Comparison of ENCODE assay signal across 9 mouse cellular contexts in the genomic region with DNA sequence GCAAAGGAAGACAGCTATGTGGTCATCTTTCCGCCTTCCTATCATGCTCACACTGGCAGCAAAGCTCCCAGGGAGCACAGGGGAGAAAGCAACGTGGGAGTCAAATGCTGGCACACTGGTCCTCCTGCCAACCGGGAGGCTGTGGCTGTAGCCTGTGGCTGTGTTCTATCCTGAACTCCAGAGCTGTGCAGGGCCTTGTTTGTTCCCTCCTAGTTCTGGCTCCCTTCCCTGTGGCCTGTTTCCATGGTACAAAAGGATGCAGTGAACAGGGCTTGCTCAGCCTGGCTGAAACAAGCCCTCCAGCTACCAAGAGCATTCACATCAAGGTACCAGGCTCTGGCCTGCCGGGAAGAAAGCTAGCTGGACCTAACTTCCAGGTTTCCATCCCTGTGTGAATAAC. TPM values are rescaled to one million over a fixed set of nuclear protein-coding genes. Genes with fewer than 3 reads are reported as not detected.
A peak's percentile ranks its signal among the peaks of the same experiment; 100 is the strongest.
DNase-seq lines count a peak whose midpoint lies in the region; ATAC-seq lines count a peak whose summit lies in the region.
"Had no signal": no experiment of that assay in that cellular context is flagged by ENCODE, and none has a peak within 500 bp of the region (broad histone marks: within the 10 kb centered on the region; RNA-seq: fewer than 3 reads in every experiment).

No protein-coding gene starts in this region.

- ATAC-seq in forebrain, embryonic 13.5 days = peak; percentile 78

- H3K9ac ChIP-seq in forebrain, embryonic 13.5 days = 0 out of 2 replicates have a peak overlapping the region, but pooled peaks have one; percentile 8
- H3K9ac ChIP-seq: neural tube, embryonic 12.5 days had no signal

- H3K9me3 ChIP-seq in forebrain, embryonic 13.5 days (replicated peaks) = no peaks in the 10 kb centered on the region
- no peaks in the 10 kb centered on the region for H3K9me3 ChIP-seq in forebrain, embryonic 10.5 days
- H3K9me3 ChIP-seq: neural tube, embryonic 12.5 days had no signal

- peaks cover 22% of the 10 kb centered on the region for H3K4me1 ChIP-seq in forebrain, embryonic 13.5 days
- peaks cover 19% of the 10 kb centered on the region for H3K4me1 ChIP-seq in forebrain, embryonic 10.5 days
- H3K4me1 ChIP-seq: neural tube, embryonic 12.5 days had no signal

- no peak for DNase-seq in forebrain, embryonic 10.5 days (ENCODE audit: extremely low spot score, low spot score)
- DNase-seq in adipocyte (ENCODE audit: low spot score) = peak; percentile 56
- peak; percentile 50 to 62 for DNase-seq in frontal cortex, postnatal 10 days (ENCODE audit: low spot score in 2 of 2)
- peak; percentile 67 to 74 for DNase-seq in left cerebral cortex, postnatal 14 days (ENCODE audit: low spot score in 2 of 2)
- no peak for DNase-seq in c-Kit-positive CD71-positive TER-119-positive erythroid progenitor cells, embryonic 14.5 days (ENCODE audit: low spot score)
- DNase-seq in spleen, postnatal 14 days (ENCODE audit: low spot score in 2 of 2) = no peak
- DNase-seq in gastrocnemius, postnatal 4 days (ENCODE audit: low spot score in 2 of 2) = no peak

- 80% methylated on average over 4 of the region's 4 CpGs for WGBS in forebrain, embryonic 13.5 days
- WGBS in forebrain, embryonic 10.5 days = 86% methylated on average over 4 of the region's 4 CpGs

- H3K4me3 ChIP-seq in forebrain, embryonic 13.5 days = no peak overlapping the region
- no peak overlapping the region for H3K4me3 ChIP-seq in forebrain, embryonic 10.5 days
- H3K4me3 ChIP-seq: neural tube, embryonic 12.5 days had no signal

- no peak overlapping the region for H3K27ac ChIP-seq in forebrain, embryonic 13.5 days
- no peak overlapping the region for H3K27ac ChIP-seq in forebrain, embryonic 10.5 days
- H3K27ac ChIP-seq: neural tube, embryonic 12.5 days had no signal

- no peaks in the 10 kb centered on the region for H3K27me3 ChIP-seq in forebrain, embryonic 13.5 days
- H3K27me3 ChIP-seq in forebrain, embryonic 10.5 days (ENCODE audit: poor library complexity, severe bottlenecking) = no peaks in the 10 kb centered on the region
- H3K27me3 ChIP-seq: neural tube, embryonic 12.5 days had no signal

- H3K36me3 ChIP-seq in forebrain, embryonic 13.5 days (ENCODE audit: poor library complexity, severe bottlenecking) = peaks cover 43% of the 10 kb centered on the region
- peaks cover 85% of the 10 kb centered on the region for H3K36me3 ChIP-seq in forebrain, embryonic 10.5 days (replicated peaks)

- intact Hi-C loops in left cerebral cortex, postnatal 14 days (cut with DNase I) = no loop called here

- H3K4me2 ChIP-seq in forebrain, embryonic 13.5 days = no peak overlapping the region
- H3K4me2 ChIP-seq: neural tube, embryonic 12.5 days had no signal

RNA-seq across cellular contexts. Expression of a gene that starts 22.8 kb away (rescaled TPM):
- polyA plus RNA-seq in forebrain, embryonic 13.5 days (2015; fragmentation: Nextera tagmentation; extraction: Ambion mirVana) = 8.6 and 9.1 TPM in 2 replicates
- 9.5 and 10.4 TPM in 2 replicates for polyA plus RNA-seq in forebrain, embryonic 10.5 days (2016; fragmentation: Nextera tagmentation; extraction: Ambion mirVana)
- total RNA-seq in left cerebral cortex, postnatal 14 days (2021) = 1 to 10 TPM; 8.9 to 9.0 TPM
- total RNA-seq in gastrocnemius, postnatal 4 days (2021) = 10 to 100 TPM in 1 of 2 experiments, 1 to 10 TPM in 1; 8.0 to 10.3 TPM

RNA-seq across cellular contexts. Expression of a gene that starts 41.0 kb away (rescaled TPM):
- polyA plus RNA-seq in forebrain, embryonic 13.5 days (2015; fragmentation: Nextera tagmentation; extraction: Ambion mirVana) = 38.0 and 39.3 TPM in 2 replicates
- 58.8 and 64.7 TPM in 2 replicates for polyA plus RNA-seq in forebrain, embryonic 10.5 days (2016; fragmentation: Nextera tagmentation; extraction: Ambion mirVana)
- 10 to 100 TPM; 15.1 to 17.5 TPM for total RNA-seq in left cerebral cortex, postnatal 14 days (2021)
- total RNA-seq in gastrocnemius, postnatal 4 days (2021) = 10 to 100 TPM; 19.7 to 21.3 TPM

RNA-seq across cellular contexts. Expression of a gene that starts 41.3 kb away (rescaled TPM):
- polyA plus RNA-seq in forebrain, embryonic 13.5 days (2015; fragmentation: Nextera tagmentation; extraction: Ambion mirVana) = 39.1 and 44.9 TPM in 2 replicates
- polyA plus RNA-seq in forebrain, embryonic 10.5 days (2016; fragmentation: Nextera tagmentation; extraction: Ambion mirVana) = 40.3 and 43.8 TPM in 2 replicates
- total RNA-seq in left cerebral cortex, postnatal 14 days (2021) = 10 to 100 TPM; 44.3 to 48.7 TPM
- total RNA-seq in gastrocnemius, postnatal 4 days (2021) = 10 to 100 TPM; 49.3 to 51.1 TPM

Comparison
In these comparisons a context has a peak if more than half of its experiments do, and no peak if none do; other contexts are left out.
1. DNase-seq: peak in adipocyte (single experiment), frontal cortex, postnatal 10 days (2 of 2) and left cerebral cortex, postnatal 14 days (2 of 2); none in forebrain, embryonic 10.5 days (single experiment), c-Kit-positive CD71-positive TER-119-positive erythroid progenitor cells, embryonic 14.5 days (single experiment), spleen, postnatal 14 days (0 of 2) and gastrocnemius, postnatal 4 days (0 of 2).